Mouse (Mus musculus) embryo, embryonic 11.5 days (tissue): ENCODE data around the gene Ereg.

ENCODE experiments used
- DNase-seq: peaks from one replicate; pipeline ENCODE4 v3.0.0-alpha.2; 2012; ENCODE audit warnings: low read depth, low spot score

Gene Ereg

GRCm38 (mm10) chr5:91074450-91074950 is at the start of gene Ereg:
Gene Ereg (plus strand): TSS chr5:91074622.
- peak; percentile 11 for DNase-seq

- DNase-seq = no peak
These were observed 47.3 kb upstream of the Ereg start, which contains the start of gene Epgn for GRCm38 (mm10) chr5:91027164-91027563. Gene Epgn (plus strand): TSS chr5:91027464.

GRCm38 (mm10) chr5:91027840-91028239 is 46.6 kb upstream of the Ereg start:
- DNase-seq = no peak

- no peak for DNase-seq
These were observed 43.8 kb upstream of the Ereg start for GRCm38 (mm10) chr5:91030629-91031028.

- DNase-seq = no peak
These were observed 39.1 kb upstream of the Ereg start for GRCm38 (mm10) chr5:91035341-91035740.

- DNase-seq = no peak
These were observed 37.8 kb upstream of the Ereg start for GRCm38 (mm10) chr5:91036628-91037027.

- DNase-seq = no peak
These were observed 36.7 kb upstream of the Ereg start for GRCm38 (mm10) chr5:91037756-91038155.

GRCm38 (mm10) chr5:91038547-91038946 is 35.9 kb upstream of the Ereg start:
- peak; percentile 9 for DNase-seq

- no peak for DNase-seq
These were observed 35.5 kb upstream of the Ereg start for GRCm38 (mm10) chr5:91038963-91039362.

- no peak for DNase-seq
These were observed 26.4 kb upstream of the Ereg start for GRCm38 (mm10) chr5:91047987-91048386.

GRCm38 (mm10) chr5:91048397-91048796 is 26.0 kb upstream of the Ereg start:
- no peak for DNase-seq

- no peak for DNase-seq
These were observed 2.1 kb upstream of the Ereg start for GRCm38 (mm10) chr5:91072340-91072739.

GRCm38 (mm10) chr5:91073626-91074025 is 796 bp upstream of the Ereg start:
- DNase-seq = no peak

GRCm38 (mm10) chr5:91074026-91074425 is 396 bp upstream of the Ereg start:
- DNase-seq = no peak

- no peak for DNase-seq
These were observed 599 bp downstream of the Ereg start for GRCm38 (mm10) chr5:91075021-91075420.

- DNase-seq = no peak
These were observed 8.6 kb downstream of the Ereg start for GRCm38 (mm10) chr5:91083016-91083415.

GRCm38 (mm10) chr5:91085291-91085690 is 10.9 kb downstream of the Ereg start:
- DNase-seq = no peak

- DNase-seq = no peak
These were observed 15.9 kb downstream of the Ereg start for GRCm38 (mm10) chr5:91090301-91090700.

- no peak for DNase-seq
These were observed 23.6 kb downstream of the Ereg start for GRCm38 (mm10) chr5:91097911-91098614.

GRCm38 (mm10) chr5:91101742-91102141 is 27.3 kb downstream of the Ereg start:
- no peak for DNase-seq

GRCm38 (mm10) chr5:91103943-91104665 is 29.7 kb downstream of the Ereg start:
- no peak for DNase-seq

- no peak for DNase-seq
These were observed 31.8 kb downstream of the Ereg start for GRCm38 (mm10) chr5:91106248-91106647.
